In genomic region chr15:85598984-85599886, GRCm38 (mm10) we compare ENCODE assay signal across 9 mouse cellular contexts. TPM values are rescaled to one million over a fixed set of nuclear protein-coding genes. Genes with fewer than 3 reads are reported as not detected.
DNase-seq lines count a peak whose midpoint lies in the region; ATAC-seq and TF ChIP-seq lines count a peak whose summit lies in the region.
"Had no signal": no experiment of that assay in that cellular context is flagged by ENCODE, and none has a peak within 500 bp of the region (broad histone marks: within the 10 kb centered on the region; RNA-seq: fewer than 3 reads in every experiment).

No protein-coding gene starts in this region.

- H3K9me3 ChIP-seq in hindbrain, postnatal 0 days (ENCODE audit: low read length), result no peaks in the 10 kb centered on the region
- H3K9me3 ChIP-seq in limb, embryonic 15.5 days, result no peaks in the 10 kb centered on the region
- H3K9me3 ChIP-seq in neural tube, embryonic 12.5 days, result no peaks in the 10 kb centered on the region

- peak overlapping the region; percentile 29 for H3K4me3 ChIP-seq in gastrocnemius, adult 2 months
- H3K4me3 ChIP-seq in hindbrain, postnatal 0 days (ENCODE audit: low read length), result no peak overlapping the region
- no peak overlapping the region for H3K4me3 ChIP-seq in limb, embryonic 15.5 days
- no peak overlapping the region for H3K4me3 ChIP-seq in neural tube, embryonic 12.5 days
- no peak overlapping the region for H3K4me3 ChIP-seq in testis, adult 2 months (ENCODE audit: control insufficient read depth, low read depth, low read length)

- WGBS in hindbrain, postnatal 0 days, result 46% methylated on average over 17 of the region's 17 CpGs
- WGBS in limb, embryonic 15.5 days, result 47% methylated on average over 17 of the region's 17 CpGs
- WGBS in neural tube, embryonic 12.5 days, result 48% methylated on average over 17 of the region's 17 CpGs

- H3K27ac ChIP-seq in gastrocnemius, adult 2 months, result peak overlapping the region; percentile 92
- no peak overlapping the region for H3K27ac ChIP-seq in hindbrain, postnatal 0 days
- peak overlapping the region; percentile 68 for H3K27ac ChIP-seq in limb, embryonic 15.5 days
- H3K27ac ChIP-seq in neural tube, embryonic 12.5 days, result no peak overlapping the region
- peak overlapping the region; percentile 80 for H3K27ac ChIP-seq in testis, adult 2 months (ENCODE audit: control insufficient read depth, insufficient read depth, low read depth, low read length)
- H3K27ac ChIP-seq: macrophage had no signal

- H3K9ac ChIP-seq in hindbrain, postnatal 0 days (replicated peaks; ENCODE audit: low read length), result no peak overlapping the region
- H3K9ac ChIP-seq in limb, embryonic 15.5 days, result no peak overlapping the region
- H3K9ac ChIP-seq in neural tube, embryonic 12.5 days, result no peak overlapping the region

- ATAC-seq in hindbrain, postnatal 0 days, result peak; percentile 34; the same call in 1 of the 2 replicates
- ATAC-seq in limb, embryonic 15.5 days (ENCODE audit: insufficient number of reproducible peaks, low FRiP score, low TSS enrichment, low read depth), result no peak
- 0 out of 2 replicates have a peak, but pooled peaks have one; percentile 9 for ATAC-seq in neural tube, embryonic 12.5 days (ENCODE audit: low FRiP score, low read depth)

- no peaks in the 10 kb centered on the region for H3K27me3 ChIP-seq in hindbrain, postnatal 0 days (ENCODE audit: insufficient read depth, low read length)
- H3K27me3 ChIP-seq in limb, embryonic 15.5 days, result no peaks in the 10 kb centered on the region
- H3K27me3 ChIP-seq in neural tube, embryonic 12.5 days (replicated peaks), result no peaks in the 10 kb centered on the region
- H3K27me3 ChIP-seq in testis, adult 2 months (ENCODE audit: control insufficient read depth, insufficient read depth, low read length), result no peaks in the 10 kb centered on the region

- intact Hi-C loops in gastrocnemius, adult 2 months (cut with DNase I), result loop anchor here (1.0 to 2.0 kb wide), 2 partner anchors 111 to 270 kb away; no protein-coding TSS in a partner anchor

- H3K36me3 ChIP-seq in hindbrain, postnatal 0 days (ENCODE audit: insufficient read depth, low read length), result no peaks in the 10 kb centered on the region
- no peaks in the 10 kb centered on the region for H3K36me3 ChIP-seq in limb, embryonic 15.5 days
- no peaks in the 10 kb centered on the region for H3K36me3 ChIP-seq in neural tube, embryonic 12.5 days
- H3K36me3 ChIP-seq in testis, adult 2 months (ENCODE audit: control insufficient read depth, insufficient read depth, low read length), result no peaks in the 10 kb centered on the region

- no peak overlapping the region for H3K4me2 ChIP-seq in hindbrain, postnatal 0 days (ENCODE audit: low read depth, low read length)
- no peak overlapping the region for H3K4me2 ChIP-seq in limb, embryonic 15.5 days
- no peak overlapping the region for H3K4me2 ChIP-seq in neural tube, embryonic 12.5 days (replicated peaks)

- 0 out of 2 replicates have a peak, but pooled peaks have one; percentile 6 for TF ChIP-seq POLR2A in testis, adult 2 months (IDR thresholded peaks at IDR 0.05; ENCODE audit: control insufficient read depth, low read depth, low read length)

- peak; percentile 61 for DNase-seq in right cerebral cortex, adult 18-20 months
- DNase-seq in right cerebral cortex, postnatal 36 days (ENCODE audit: low spot score in 2 of 2), result no peak
- DNase-seq in cerebellum, postnatal 10 days, result peak; percentile 93 to 96
- DNase-seq in gastrocnemius, adult 2 months, result peak; percentile 85
- peak; percentile 78 for DNase-seq in hindbrain, postnatal 0 days (ENCODE audit: low spot score)

- TF ChIP-seq CTCF in gastrocnemius, adult 2 months (IDR thresholded peaks at IDR 0.05), result peak; percentile 100
- peak; percentile 96 for TF ChIP-seq CTCF in hindbrain, postnatal 0 days (IDR thresholded peaks at IDR 0.05; ENCODE audit: low read depth)
- TF ChIP-seq CTCF in testis, adult 2 months (IDR thresholded peaks at IDR 0.05; ENCODE audit: control insufficient read depth, insufficient read depth, insufficient replicate concordance, low read depth, low read length), result peak; percentile 94

- no peaks in the 10 kb centered on the region for H3K4me1 ChIP-seq in hindbrain, postnatal 0 days (ENCODE audit: insufficient read depth, low read length)
- peaks cover 21% of the 10 kb centered on the region for H3K4me1 ChIP-seq in limb, embryonic 15.5 days
- H3K4me1 ChIP-seq in neural tube, embryonic 12.5 days, result peaks cover 12% of the 10 kb centered on the region; the same call in 1 of the 2 replicates
- peaks cover 29% of the 10 kb centered on the region for H3K4me1 ChIP-seq in testis, adult 2 months (ENCODE audit: control insufficient read depth, insufficient read depth, low read length)

RNA-seq across cellular contexts. Expression of gene Wnt7b, which starts 17.0 kb away (rescaled TPM):
- not detected for total RNA-seq in gastrocnemius, adult 2 months (2021)
- total RNA-seq in hindbrain, postnatal 0 days (2014; rRNA removed), result 56.6 and 63.1 TPM in 2 replicates
- polyA plus RNA-seq in hindbrain, postnatal 0 days (2015; fragmentation: Nextera tagmentation; extraction: Ambion mirVana), result 26.0 and 27.2 TPM in 2 replicates
- 49.5 and 62.1 TPM in 2 replicates for polyA plus RNA-seq in limb, embryonic 15.5 days (2015; fragmentation: Nextera tagmentation; extraction: Ambion mirVana)
- 90.3 and 99.7 TPM in 2 replicates for polyA plus RNA-seq in neural tube, embryonic 12.5 days (2016; fragmentation: Nextera tagmentation; extraction: Ambion mirVana)
- polyA plus RNA-seq in testis, adult 2 months (2012; rRNA removed), result 0.07 and 1.2 TPM in 2 replicates
- polyA plus RNA-seq: macrophage had no signal

Comparison
In these comparisons a context has a peak if more than half of its experiments do, and no peak if none do; other contexts are left out.
1. DNase-seq: peak in right cerebral cortex, adult 18-20 months (single experiment), cerebellum, postnatal 10 days (2 of 2), gastrocnemius, adult 2 months (single experiment) and hindbrain, postnatal 0 days (single experiment); none in right cerebral cortex, postnatal 36 days (0 of 2).
2. H3K27ac ChIP-seq: peak in gastrocnemius, adult 2 months (single experiment), limb, embryonic 15.5 days (single experiment) and testis, adult 2 months (single experiment); none in hindbrain, postnatal 0 days (single experiment) and neural tube, embryonic 12.5 days (single experiment).
3. RNA of gene Wnt7b, which starts 17.0 kb away (polyA plus RNA-seq): 90.3 to 99.7 TPM in neural tube, embryonic 12.5 days, 49.5 to 62.1 TPM in limb, embryonic 15.5 days and 26.0 to 27.2 TPM in hindbrain, postnatal 0 days; 0.07 to 1.2 TPM in testis, adult 2 months; every median in the first group is over 10 times any median in the second.
4. Peak in every context shown above with its lines, with median percentiles within 50 percentile points of each other: CTCF ChIP-seq.